Mouse (Mus musculus) stomach, postnatal 0 days (tissue): Measurements from ENCODE around the gene Scaf4. TPM values are rescaled to one million over a fixed set of nuclear protein-coding genes. Genes with fewer than 3 reads are reported as not detected.

Source experiments
- ATAC-seq: fragments of 200-750 bp; cut with Nextera tagmentation; 2 replicates; pipeline ENCODE4 v1.8.0; 2017; ENCODE audit not compliant: low FRiP score, low TSS enrichment
- DNase-seq: peaks from one replicate; pipeline ENCODE4 v3.0.0-alpha.2; 2016; ENCODE audit warnings: low spot score
- H3K27ac ChIP-seq: fragments of 300-500 bp; sonication (generic); replicated peaks from 2 replicates; pipeline ENCODE4 v1.5.1; 2014; ENCODE audit warnings: mild to moderate bottlenecking, control low read depth
- H3K27me3 ChIP-seq: fragments of 300-500 bp; sonication (generic); 2 replicates; pipeline ENCODE4 v1.6.1; 2014; ENCODE audit warnings: low read length; ENCODE audit not compliant: control insufficient read depth, insufficient read depth
- H3K36me3 ChIP-seq: fragments of 300-500 bp; sonication (generic); 2 replicates; pipeline ENCODE4 v1.6.1; 2014; ENCODE audit warnings: low read length, mixed read lengths; ENCODE audit not compliant: control insufficient read depth, insufficient read depth
- H3K4me1 ChIP-seq: fragments of 300-500 bp; sonication (generic); replicated peaks from 2 replicates; pipeline ENCODE4 v1.6.1; 2014; ENCODE audit warnings: antibody characterized with exemption; ENCODE audit not compliant: control insufficient read depth, insufficient read depth
- H3K4me2 ChIP-seq: fragments of 300-500 bp; sonication (generic); replicated peaks from 2 replicates; pipeline ENCODE4 v1.6.1; 2014; ENCODE audit warnings: low read depth, mild to moderate bottlenecking, control low read depth, moderate library complexity
- H3K4me3 ChIP-seq: fragments of 300-500 bp; sonication (generic); 2 replicates; pipeline ENCODE4 v1.5.1; 2014; ENCODE audit warnings: low read depth, low read length, control low read depth
- H3K9ac ChIP-seq: fragments of 300-500 bp; sonication (generic); 2 replicates; pipeline ENCODE4 v1.6.1; 2014; ENCODE audit warnings: mild to moderate bottlenecking, low read length, control low read depth, mixed read lengths
- H3K9me3 ChIP-seq: fragments of 300-500 bp; sonication (generic); 2 replicates; pipeline ENCODE4 v1.6.1; 2016; ENCODE audit warnings: low read length; ENCODE audit not compliant: control insufficient read depth
- CTCF ChIP-seq: IDR thresholded peaks from 2 replicates; pipeline ENCODE4 v1.5.1; 2016; ENCODE audit warnings: antibody characterized with exemption, low read depth, mild to moderate bottlenecking, moderate library complexity
- EP300 ChIP-seq: optimal IDR thresholded peaks from 2 replicates; pipeline ENCODE3; 2016; ENCODE audit warnings: antibody characterized with exemption
- WGBS: fragments of 180-500 bp; shearing (Covaris S2); extraction: QIAGEN DNeasy Blood & Tissue Kit; methylation state at CpG from one replicate; pipeline ENCODE4 v1.1.7; 2014; 5-methylcytosine and 5-hydroxymethylcytosine counted together
- polyA plus RNA-seq: library from polyadenylated mRNA; unstranded; fragments of >200 nt; fragmentation: Nextera tagmentation; extraction: Ambion mirVana; gene quantifications from 2 replicates; pipeline ENCODE4 v1.2.1, GENCODE M21; 2015

The Scaf4 gene
- polyA plus RNA-seq, 1 experiment from 2014 or later = 8.3 TPM

DNA sequence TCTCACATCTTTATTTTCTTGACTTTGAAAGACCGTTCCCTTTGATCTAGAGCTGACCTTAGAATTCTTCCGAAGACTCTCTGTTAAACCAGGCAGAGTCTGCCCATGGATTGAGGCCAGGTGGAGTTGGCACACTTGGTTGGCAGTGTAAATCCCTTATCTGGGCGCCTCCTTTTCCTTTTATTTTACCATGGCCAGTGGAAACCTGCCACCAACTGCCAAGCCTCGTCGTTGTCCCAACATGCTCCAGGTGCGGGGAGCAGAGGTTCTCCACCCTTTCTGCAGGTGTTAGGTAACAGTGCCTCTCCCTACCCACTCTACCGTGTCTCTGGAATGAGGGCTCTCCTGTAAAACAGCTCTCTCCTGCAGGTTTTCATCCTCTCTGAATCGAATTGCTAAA lies 102.6 kb downstream of the Scaf4 start:
- Histone ChIP-seq H3K36me3 (no peaks in the 10 kb centered on the region), H3K9me3 (no peaks in the 10 kb centered on the region), H3K4me3 (no peak overlapping the region), H3K27me3 (no peaks in the 10 kb centered on the region), H3K4me1 (no peaks in the 10 kb centered on the region), H3K4me2 (no peak overlapping the region), H3K9ac (no peak overlapping the region), H3K27ac (peak overlapping the region; percentile 61)
- ATAC-seq (peak; percentile 58; the same call in 1 of the 2 replicates), DNase-seq (no peak)
- WGBS = 63% methylated on average over 8 of the region's 8 CpGs
- TF ChIP-seq CTCF = no peak
- TF ChIP-seq EP300 = peak; percentile 95

DNA sequence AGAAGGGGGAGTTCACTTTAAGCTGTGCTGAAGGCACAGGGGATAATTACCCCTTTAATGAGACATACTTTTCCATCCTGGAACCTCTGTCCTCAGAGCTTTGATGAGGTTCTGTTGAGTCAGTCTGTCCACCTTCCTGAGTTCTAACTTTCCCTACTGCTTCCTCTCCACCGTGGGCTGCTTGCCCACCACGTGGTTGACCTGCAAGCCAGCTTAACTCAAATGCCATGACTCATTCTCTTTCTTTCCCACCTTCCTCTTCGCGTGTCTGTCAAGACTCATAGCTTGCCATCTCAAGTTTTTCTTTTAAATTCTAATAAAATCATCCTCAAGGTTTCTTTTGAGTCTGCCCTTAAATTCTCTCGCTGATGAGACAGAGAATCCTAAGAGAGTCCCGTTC lies 103.3 kb downstream of the Scaf4 start:
- peak overlapping the region; percentile 61 for H3K27ac ChIP-seq
- H3K36me3 ChIP-seq = no peaks in the 10 kb centered on the region
- H3K4me2 ChIP-seq = no peak overlapping the region
- no peaks in the 10 kb centered on the region for H3K9me3 ChIP-seq
- DNase-seq = no peak
- WGBS = 67% methylated on average over 6 of the region's 6 CpGs
- H3K27me3 ChIP-seq = no peaks in the 10 kb centered on the region
- TF ChIP-seq EP300 (no peak), CTCF (no peak)
- no peak overlapping the region for H3K9ac ChIP-seq
- ATAC-seq = no peak
- no peaks in the 10 kb centered on the region for H3K4me1 ChIP-seq
- no peak overlapping the region for H3K4me3 ChIP-seq

GRCm38 (mm10) chr16:90179892-90180291 lies 104.4 kb downstream of the Scaf4 start:
- ATAC-seq = no peak
- Histone ChIP-seq H3K4me1 (no peaks in the 10 kb centered on the region), H3K9me3 (no peaks in the 10 kb centered on the region), H3K27me3 (no peaks in the 10 kb centered on the region), H3K36me3 (no peaks in the 10 kb centered on the region), H3K27ac (no peak overlapping the region), H3K9ac (no peak overlapping the region), H3K4me3 (no peak overlapping the region), H3K4me2 (no peak overlapping the region)
- TF ChIP-seq EP300 (no peak), CTCF (no peak)
- 82% methylated on average over 5 of the region's 5 CpGs for WGBS
- no peak for DNase-seq

DNA sequence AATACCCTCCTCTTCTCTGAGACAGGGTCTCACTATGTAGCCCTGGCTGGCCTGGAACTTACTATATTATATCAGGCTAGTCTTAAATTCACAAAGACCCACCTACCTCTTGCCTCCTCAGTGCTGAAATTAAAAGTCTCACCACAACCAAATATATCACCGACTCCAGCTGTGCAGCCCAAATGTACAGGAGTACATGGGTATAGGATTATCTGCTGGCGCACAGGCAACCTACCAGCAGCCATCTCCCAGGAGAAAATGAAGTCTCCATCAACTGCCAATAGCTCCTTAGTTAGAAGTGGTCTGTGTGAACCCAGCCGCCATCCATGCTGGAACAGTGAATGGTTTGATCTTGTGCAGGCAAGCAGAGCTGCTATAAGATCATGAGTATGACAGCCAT lies 105.9 kb downstream of the Scaf4 start:
- Histone ChIP-seq H3K9ac (no peak overlapping the region), H3K27ac (no peak overlapping the region), H3K4me1 (no peaks in the 10 kb centered on the region), H3K27me3 (no peaks in the 10 kb centered on the region), H3K36me3 (no peaks in the 10 kb centered on the region), H3K4me2 (no peak overlapping the region), H3K9me3 (no peaks in the 10 kb centered on the region), H3K4me3 (no peak overlapping the region)
- no peak for DNase-seq
- 96% methylated on average over 3 of the region's 3 CpGs for WGBS
- ATAC-seq = no peak
- TF ChIP-seq EP300 (no peak), CTCF (no peak)

DNA sequence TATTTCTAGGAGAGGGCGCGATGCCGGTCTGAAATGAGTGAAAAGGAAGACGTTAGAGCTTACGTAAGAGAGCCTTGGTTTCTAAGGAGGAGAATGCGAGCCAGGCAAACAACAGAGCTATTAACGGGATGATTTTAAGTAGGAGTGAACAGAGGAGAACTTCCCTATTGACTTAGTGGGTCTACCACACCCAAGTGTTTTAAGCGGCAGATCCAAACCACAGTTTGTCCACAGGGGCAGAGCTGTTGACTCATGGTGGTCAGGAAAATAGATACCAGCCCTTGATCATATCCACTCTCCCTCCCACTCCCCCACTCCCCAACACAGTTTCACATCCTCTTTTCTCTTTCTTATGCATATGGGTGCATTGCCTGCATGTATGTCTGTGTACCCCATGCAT lies 106.9 kb downstream of the Scaf4 start:
- H3K4me3 ChIP-seq = no peak overlapping the region
- H3K9me3 ChIP-seq = no peaks in the 10 kb centered on the region
- no peaks in the 10 kb centered on the region for H3K4me1 ChIP-seq
- H3K36me3 ChIP-seq = no peaks in the 10 kb centered on the region
- H3K9ac ChIP-seq = no peak overlapping the region
- no peak for DNase-seq
- WGBS = 53% methylated on average over 8 of the region's 8 CpGs
- TF ChIP-seq CTCF (no peak), EP300 (no peak)
- H3K27me3 ChIP-seq = no peaks in the 10 kb centered on the region
- H3K4me2 ChIP-seq = no peak overlapping the region
- no peak overlapping the region for H3K27ac ChIP-seq
- ATAC-seq = peak; percentile 49; the same call in 1 of the 2 replicates

DNA sequence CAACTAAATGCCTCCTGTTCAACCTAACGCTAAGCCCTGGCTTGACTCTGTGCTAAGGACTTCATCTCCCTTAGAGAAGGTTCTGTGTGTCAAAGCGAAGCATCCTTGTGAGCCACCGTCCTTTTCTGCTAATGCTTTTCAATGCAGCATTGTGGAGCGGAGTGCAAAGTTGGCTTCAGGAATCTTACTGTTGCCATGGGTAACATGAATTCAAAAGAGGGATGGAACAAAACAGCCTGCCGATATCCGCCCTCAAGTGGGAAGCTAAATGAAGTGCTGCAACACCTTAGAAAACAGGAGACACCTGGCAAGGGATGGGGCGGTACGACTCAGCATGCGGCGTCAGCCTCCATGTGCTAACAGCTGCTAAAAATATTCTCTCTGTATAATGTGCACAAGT lies 107.8 kb downstream of the Scaf4 start:
- no peaks in the 10 kb centered on the region for H3K4me1 ChIP-seq
- TF ChIP-seq EP300 = no peak
- TF ChIP-seq CTCF = no peak
- H3K27ac ChIP-seq = no peak overlapping the region
- WGBS = 35% methylated on average over 10 of the region's 10 CpGs
- H3K9ac ChIP-seq = no peak overlapping the region
- no peak overlapping the region for H3K4me2 ChIP-seq
- H3K36me3 ChIP-seq = no peaks in the 10 kb centered on the region
- H3K4me3 ChIP-seq = no peak overlapping the region
- DNase-seq (no peak), ATAC-seq (no peak)
- no peaks in the 10 kb centered on the region for H3K9me3 ChIP-seq
- H3K27me3 ChIP-seq = no peaks in the 10 kb centered on the region

Other genes starting within 250 kb of the Scaf4 start
- gene Tiam1, start 140.7 kb downstream of the Scaf4 start, polyA plus RNA-seq = 18.4 and 18.8 TPM in 2 replicates
- 1,113 and 1,141 TPM in 2 replicates for gene Sod1, start 63.7 kb downstream of the Scaf4 start, polyA plus RNA-seq
- 1.8 and 1.9 TPM in 2 replicates for gene Hunk, start 101.5 kb upstream of the Scaf4 start, polyA plus RNA-seq